Mouse (Mus musculus): ENCODE data around the gene Hist1h2ad. TPM values are rescaled to one million over a fixed set of nuclear protein-coding genes. Genes with fewer than 3 reads are reported as not detected.
"Not testable (repeated sequence)": the region's sequence is repeated elsewhere in the genome, so short reads cannot be mapped to it uniquely, and the experiment has no call there.

Hist1h2ad gene
- polyA plus RNA-seq (2016; fragmentation: Nextera tagmentation; extraction: Ambion mirVana), result 2.0 and 3.6 TPM in 2 replicates

DNA sequence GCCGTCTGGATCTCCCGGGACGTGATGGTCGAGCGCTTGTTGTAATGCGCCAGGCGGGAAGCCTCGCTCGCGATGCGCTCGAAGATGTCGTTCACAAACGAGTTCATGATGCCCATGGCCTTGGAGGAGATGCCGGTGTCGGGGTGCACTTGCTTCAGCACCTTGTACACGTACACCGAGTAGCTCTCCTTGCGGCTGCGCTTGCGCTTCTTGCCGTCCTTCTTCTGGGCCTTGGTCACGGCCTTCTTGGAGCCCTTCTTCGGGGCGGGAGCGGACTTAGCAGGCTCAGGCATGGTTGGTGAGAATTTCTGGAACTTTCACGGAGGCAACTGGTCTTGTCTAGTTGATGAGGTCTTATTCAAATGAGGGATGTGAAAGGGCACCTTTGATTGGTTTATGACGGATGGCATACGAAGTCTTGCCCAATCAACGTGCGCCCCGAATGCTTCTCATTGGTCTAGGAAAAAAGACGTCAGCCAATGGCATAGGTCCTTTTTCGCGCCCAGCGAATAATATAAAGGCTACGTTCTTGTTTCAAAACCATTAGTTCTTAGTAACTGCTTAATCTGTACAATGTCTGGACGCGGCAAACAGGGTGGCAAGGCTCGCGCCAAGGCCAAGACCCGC is at the start of gene Hist1h2ad, which contains the start of gene Hist1h2bf:
Gene Hist1h2ad (plus strand): TSS at position 484 of the 627 bp plus-strand sequence.
Gene Hist1h2bf (minus strand): TSS at position 299 of the 627 bp plus-strand sequence.
- Histone ChIP-seq H3K27ac (peak within 1 kb of the TSS; percentile 96), H3K4me3 (peak within 1 kb of the TSS; percentile 52), H3K4me2 (replicated peaks) (peak within 1 kb of the TSS; percentile 75), H3K4me1 (peaks cover 19% of the 10 kb centered on the region; the same call in 1 of the 2 replicates), H3K9ac (peak within 1 kb of the TSS; percentile 72)
- peak; percentile 91 for ATAC-seq (ENCODE audit: insufficient number of reproducible peaks, insufficient read depth, low FRiP score, low TSS enrichment)
- not testable (repeated sequence) for H3K9me3 ChIP-seq, H3K27me3 ChIP-seq, H3K36me3 ChIP-seq
- under 1% methylated on average over 42 of the region's 42 CpGs for WGBS

- WGBS, result 8% methylated on average over 5 of the region's 5 CpGs
- Histone ChIP-seq H3K4me2 (replicated peaks) (no peak overlapping the region), H3K27me3 (no peaks in the 10 kb centered on the region), H3K36me3 (no peaks in the 10 kb centered on the region), H3K4me3 (no peak overlapping the region), H3K9me3 (no peaks in the 10 kb centered on the region), H3K27ac (no peak overlapping the region), H3K4me1 (peaks cover 10% of the 10 kb centered on the region; the same call in 1 of the 2 replicates), H3K9ac (no peak overlapping the region)
- ATAC-seq (ENCODE audit: insufficient number of reproducible peaks, insufficient read depth, low FRiP score, low TSS enrichment), result no peak
Observed at GRCm38 (mm10) chr13:23524654-23525053, 49.5 kb upstream of the Hist1h2ad start.

GRCm38 (mm10) chr13:23525901-23526300 is 48.3 kb upstream of the Hist1h2ad start:
- no peak overlapping the region for H3K27ac ChIP-seq

DNA sequence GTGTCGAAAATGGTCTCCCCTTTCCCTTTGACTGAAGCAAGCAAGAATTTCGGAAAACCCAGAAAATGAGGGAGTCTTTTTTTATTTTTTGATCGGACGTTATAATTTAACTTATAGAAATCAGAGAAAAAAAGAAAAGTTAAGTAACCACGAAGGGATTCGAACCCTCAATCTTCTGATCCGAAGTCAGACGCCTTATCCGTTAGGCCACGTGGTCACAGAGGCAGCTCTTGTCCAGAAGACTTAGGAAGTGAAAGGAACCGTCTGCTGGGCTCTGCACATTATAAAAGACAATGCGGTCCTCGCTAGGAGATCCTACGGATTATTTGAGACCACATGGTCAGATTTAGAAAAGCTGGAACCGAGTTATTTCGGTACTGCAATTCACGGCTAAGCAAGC is 47.9 kb upstream of the Hist1h2ad start:
- H3K27ac ChIP-seq, result peak overlapping the region; percentile 74
- H3K4me1 ChIP-seq, result peaks cover 10% of the 10 kb centered on the region; the same call in 1 of the 2 replicates
- no peak for ATAC-seq (ENCODE audit: insufficient number of reproducible peaks, insufficient read depth, low FRiP score, low TSS enrichment)
- WGBS, result under 1% methylated on average over 17 of the region's 17 CpGs
- H3K4me3 ChIP-seq, result peak overlapping the region; percentile 39
- no peaks in the 10 kb centered on the region for H3K9me3 ChIP-seq
- H3K36me3 ChIP-seq, result no peaks in the 10 kb centered on the region
- peak overlapping the region; percentile 45 for H3K4me2 ChIP-seq (replicated peaks)
- H3K9ac ChIP-seq, result no peak overlapping the region
- H3K27me3 ChIP-seq, result no peaks in the 10 kb centered on the region

More at GRCm38 (mm10) chr13:23525901-23526300, 48.3 kb upstream of the Hist1h2ad start:
- no peak for ATAC-seq (ENCODE audit: insufficient number of reproducible peaks, insufficient read depth, low FRiP score, low TSS enrichment)
- WGBS, result under 1% methylated on average over 10 of the region's 10 CpGs
- Histone ChIP-seq H3K4me2 (replicated peaks) (peak overlapping the region; percentile 45), H3K4me1 (peaks cover 10% of the 10 kb centered on the region; the same call in 1 of the 2 replicates), H3K27me3 (no peaks in the 10 kb centered on the region), H3K4me3 (peak overlapping the region; percentile 39), H3K36me3 (no peaks in the 10 kb centered on the region), H3K9ac (no peak overlapping the region), H3K9me3 (no peaks in the 10 kb centered on the region)

- no peak for ATAC-seq (ENCODE audit: insufficient number of reproducible peaks, insufficient read depth, low FRiP score, low TSS enrichment)
- no peaks in the 10 kb centered on the region for H3K36me3 ChIP-seq
- H3K9ac ChIP-seq, result no peak overlapping the region
- peak overlapping the region; percentile 29 for H3K4me2 ChIP-seq (replicated peaks)
- H3K27ac ChIP-seq, result no peak overlapping the region
- 81% methylated on average over 5 of the region's 5 CpGs for WGBS
- H3K4me3 ChIP-seq, result no peak overlapping the region
- no peaks in the 10 kb centered on the region for H3K27me3 ChIP-seq
- H3K9me3 ChIP-seq, result no peaks in the 10 kb centered on the region
- H3K4me1 ChIP-seq, result peaks cover 20% of the 10 kb centered on the region; the same call in 1 of the 2 replicates
Observed at GRCm38 (mm10) chr13:23529005-23529404, 45.2 kb upstream of the Hist1h2ad start.

GRCm38 (mm10) chr13:23529480-23530165 is 44.6 kb upstream of the Hist1h2ad start:
- H3K36me3 ChIP-seq, result no peaks in the 10 kb centered on the region
- peak overlapping the region; percentile 54 for H3K9ac ChIP-seq
- peak overlapping the region; percentile 95 for H3K27ac ChIP-seq
- peak overlapping the region; percentile 54 for H3K4me2 ChIP-seq (replicated peaks)
- peak overlapping the region; percentile 55 for H3K4me3 ChIP-seq
- H3K27me3 ChIP-seq, result no peaks in the 10 kb centered on the region
- no peak for ATAC-seq (ENCODE audit: insufficient number of reproducible peaks, insufficient read depth, low FRiP score, low TSS enrichment)
- H3K9me3 ChIP-seq, result no peaks in the 10 kb centered on the region
- peaks cover 20% of the 10 kb centered on the region; the same call in 1 of the 2 replicates for H3K4me1 ChIP-seq
- 31% methylated on average over 2 of the region's 2 CpGs for WGBS

GRCm38 (mm10) chr13:23530181-23530900 is 43.8 kb upstream of the Hist1h2ad start:
- peaks cover 20% of the 10 kb centered on the region; the same call in 1 of the 2 replicates for H3K4me1 ChIP-seq
- H3K4me3 ChIP-seq, result peak overlapping the region; percentile 55
- no peaks in the 10 kb centered on the region for H3K27me3 ChIP-seq
- WGBS, result under 1% methylated on average over 20 of the region's 20 CpGs
- peak overlapping the region; percentile 54 for H3K9ac ChIP-seq
- H3K9me3 ChIP-seq, result no peaks in the 10 kb centered on the region
- no peak for ATAC-seq (ENCODE audit: insufficient number of reproducible peaks, insufficient read depth, low FRiP score, low TSS enrichment)
- H3K4me2 ChIP-seq (replicated peaks), result peak overlapping the region; percentile 54
- H3K27ac ChIP-seq, result peak overlapping the region; percentile 95
- no peaks in the 10 kb centered on the region for H3K36me3 ChIP-seq

GRCm38 (mm10) chr13:23530901-23531875 is 43.0 kb upstream of the Hist1h2ad start, which contains the start of gene Hist1h4h:
Gene Hist1h4h (plus strand): TSS chr13:23531050.
- H3K27me3 ChIP-seq, result no peaks in the 10 kb centered on the region
- no peaks in the 10 kb centered on the region for H3K9me3 ChIP-seq
- peak; percentile 82 for ATAC-seq (ENCODE audit: insufficient number of reproducible peaks, insufficient read depth, low FRiP score, low TSS enrichment)
- H3K4me3 ChIP-seq, result peak within 1 kb of the TSS; percentile 55
- peaks cover 22% of the 10 kb centered on the region for H3K4me1 ChIP-seq
- peak within 1 kb of the TSS; percentile 95 for H3K27ac ChIP-seq
- peak within 1 kb of the TSS; percentile 54 for H3K4me2 ChIP-seq (replicated peaks)
- no peaks in the 10 kb centered on the region for H3K36me3 ChIP-seq
- under 1% methylated on average over 62 of the region's 70 CpGs for WGBS
- H3K9ac ChIP-seq, result peak within 1 kb of the TSS; percentile 69

DNA sequence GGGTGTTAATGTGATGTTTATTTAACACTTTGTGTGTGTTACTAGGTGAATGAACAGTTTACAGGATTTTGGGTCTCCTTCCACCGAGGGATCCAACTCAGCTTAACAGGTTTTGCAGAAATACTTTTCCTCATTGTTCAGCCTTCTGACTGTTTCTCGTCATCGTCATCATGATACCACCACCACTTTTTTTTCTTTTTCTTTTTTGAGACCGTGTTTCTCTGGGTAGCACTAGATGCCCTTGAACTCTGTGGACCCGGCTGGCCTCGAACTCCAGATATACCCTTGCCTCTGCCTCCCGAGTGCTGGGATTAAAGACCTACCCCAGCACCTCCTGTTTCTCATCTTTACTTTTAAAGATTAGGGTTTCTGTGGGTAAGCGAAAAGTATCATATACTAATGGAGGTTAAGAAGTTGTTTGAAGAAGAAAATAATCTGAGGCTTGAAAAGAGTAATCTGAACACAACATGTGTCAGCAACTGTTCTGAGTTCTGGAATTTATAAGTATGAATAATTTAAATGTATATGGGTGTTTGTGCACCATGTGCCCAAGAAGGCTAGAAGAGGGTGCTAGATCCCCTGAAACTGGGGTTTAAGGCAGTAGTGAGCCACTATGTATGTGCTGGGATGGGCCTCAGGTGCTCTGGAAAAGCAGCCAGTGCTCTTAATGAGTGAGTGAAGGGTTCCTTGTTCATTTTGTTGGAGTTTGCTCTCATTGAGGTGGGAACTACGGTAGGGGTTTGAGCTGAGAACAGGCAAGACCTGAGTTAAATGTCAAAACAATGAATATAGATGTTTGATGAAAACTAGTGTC is 41.7 kb upstream of the Hist1h2ad start:
- Histone ChIP-seq H3K27ac (peak overlapping the region; percentile 95), H3K4me3 (peak overlapping the region; percentile 55), H3K27me3 (no peaks in the 10 kb centered on the region), H3K4me1 (peaks cover 26% of the 10 kb centered on the region), H3K9ac (peak overlapping the region; percentile 69), H3K36me3 (no peaks in the 10 kb centered on the region), H3K4me2 (replicated peaks) (peak overlapping the region; percentile 54), H3K9me3 (no peaks in the 10 kb centered on the region)
- ATAC-seq (ENCODE audit: insufficient number of reproducible peaks, insufficient read depth, low FRiP score, low TSS enrichment), result no peak
- WGBS, result 18% methylated on average over 9 of the region's 9 CpGs

Data from embryonic facial prominence, embryonic 12.5 days (tissue).